Mouse (Mus musculus): ENCODE data around the gene Myo10. TPM values are rescaled to one million over a fixed set of nuclear protein-coding genes. Genes with fewer than 3 reads are reported as not detected.

The Myo10 gene
- polyA plus RNA-seq, 1 experiment from 2014 or later: 42.5 TPM

DNA sequence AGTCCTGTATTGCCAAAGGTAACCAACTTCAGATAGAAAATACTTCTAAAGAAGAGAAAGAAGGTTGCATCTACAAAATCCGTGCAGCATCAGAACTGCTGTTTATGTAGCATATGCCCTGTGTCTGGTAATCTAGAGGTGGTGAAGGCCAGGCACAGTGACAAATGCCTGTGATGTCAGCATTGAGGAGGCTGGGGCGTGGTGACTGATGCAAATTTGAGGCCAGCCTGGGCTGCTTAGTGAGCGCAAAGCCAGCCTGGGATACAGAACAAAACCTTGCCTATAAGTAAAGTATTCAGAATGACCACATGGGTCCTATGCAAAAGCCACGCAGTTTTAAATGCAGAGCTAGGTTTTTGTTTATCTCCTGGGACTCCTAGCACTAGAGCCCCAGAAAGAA lies 106.2 kb downstream of the Myo10 start:
- Histone ChIP-seq H3K27ac (no peak overlapping the region), H3K9me3 (no peaks in the 10 kb centered on the region), H3K4me1 (replicated peaks) (no peaks in the 10 kb centered on the region; the same call in 1 of the 2 replicates), H3K9ac (replicated peaks) (no peak overlapping the region), H3K4me3 (replicated peaks) (no peak overlapping the region), H3K4me2 (no peak overlapping the region), H3K36me3 (peaks cover 89% of the 10 kb centered on the region), H3K27me3 (no peaks in the 10 kb centered on the region)
- ATAC-seq (ENCODE audit: insufficient number of reproducible peaks, insufficient read depth, low FRiP score, low TSS enrichment, low read depth): no peak
- 73% methylated on average over 4 of the region's 4 CpGs for WGBS

DNA sequence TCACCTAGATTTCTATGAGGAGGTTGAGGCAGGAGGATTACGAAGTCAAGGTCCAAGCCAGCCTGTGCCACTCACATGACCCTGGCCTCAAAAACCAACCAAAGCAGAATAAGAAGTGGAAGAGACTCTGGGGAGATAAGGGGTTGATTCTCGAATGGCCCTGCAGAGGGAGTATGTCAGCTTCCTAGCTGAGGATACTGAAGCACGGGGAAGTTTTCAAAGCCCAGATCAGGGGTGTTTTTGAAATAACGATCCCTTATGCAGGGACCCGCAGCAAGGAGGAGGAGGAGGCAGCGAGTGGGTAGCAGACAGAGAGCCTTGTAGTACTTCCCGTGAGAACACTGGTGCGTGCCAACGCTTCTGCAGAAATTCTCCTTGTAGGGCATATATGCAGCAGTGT lies 108.7 kb downstream of the Myo10 start:
- Histone ChIP-seq H3K4me2 (no peak overlapping the region), H3K4me3 (replicated peaks) (no peak overlapping the region), H3K9ac (replicated peaks) (no peak overlapping the region), H3K9me3 (no peaks in the 10 kb centered on the region), H3K4me1 (replicated peaks) (no peaks in the 10 kb centered on the region), H3K27me3 (no peaks in the 10 kb centered on the region), H3K27ac (no peak overlapping the region), H3K36me3 (peaks cover 88% of the 10 kb centered on the region)
- no peak for ATAC-seq (ENCODE audit: insufficient number of reproducible peaks, insufficient read depth, low FRiP score, low TSS enrichment, low read depth)
- WGBS: 58% methylated on average over 9 of the region's 9 CpGs

DNA sequence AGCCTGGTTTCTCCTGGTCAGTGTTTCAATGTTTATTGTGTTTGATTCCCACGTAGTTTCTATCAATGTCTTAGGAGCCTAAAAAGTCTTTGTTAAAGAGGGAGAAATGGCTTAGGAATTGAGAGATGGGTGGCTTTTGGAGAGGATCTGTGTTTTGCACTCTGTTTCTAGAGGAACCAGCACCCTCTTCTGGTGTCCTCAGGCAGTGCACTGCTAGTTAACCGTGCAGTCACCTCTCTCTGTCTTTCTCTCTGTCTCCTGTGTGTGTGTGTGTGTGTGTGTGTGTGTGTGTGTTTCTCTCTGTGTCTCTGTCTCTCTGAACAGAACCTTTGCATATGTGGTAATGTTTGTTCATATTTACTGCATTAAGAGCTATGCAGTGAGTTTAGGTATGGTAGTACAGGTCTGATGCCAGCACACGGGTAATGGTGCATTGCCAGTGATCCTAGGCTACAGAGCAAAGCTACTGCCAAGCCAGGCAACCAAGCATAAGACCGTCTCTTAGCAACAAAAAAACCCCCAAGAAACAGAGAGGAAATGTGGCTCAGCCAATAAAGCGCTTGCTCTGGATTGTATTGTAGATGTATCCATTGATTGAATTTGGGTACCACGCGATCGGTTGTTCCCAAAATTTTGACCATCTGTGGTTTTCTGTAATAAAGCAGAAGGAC lies 110.6 kb downstream of the Myo10 start:
- no peaks in the 10 kb centered on the region for H3K27me3 ChIP-seq
- no peak overlapping the region for H3K4me2 ChIP-seq
- H3K9ac ChIP-seq (replicated peaks): no peak overlapping the region
- no peaks in the 10 kb centered on the region for H3K4me1 ChIP-seq (replicated peaks)
- no peak overlapping the region for H3K4me3 ChIP-seq (replicated peaks)
- no peak for ATAC-seq (ENCODE audit: insufficient number of reproducible peaks, insufficient read depth, low FRiP score, low TSS enrichment, low read depth)
- H3K9me3 ChIP-seq: no peaks in the 10 kb centered on the region
- 85% methylated on average over 8 of the region's 8 CpGs for WGBS
- peaks cover 91% of the 10 kb centered on the region for H3K36me3 ChIP-seq
- H3K27ac ChIP-seq: no peak overlapping the region

DNA sequence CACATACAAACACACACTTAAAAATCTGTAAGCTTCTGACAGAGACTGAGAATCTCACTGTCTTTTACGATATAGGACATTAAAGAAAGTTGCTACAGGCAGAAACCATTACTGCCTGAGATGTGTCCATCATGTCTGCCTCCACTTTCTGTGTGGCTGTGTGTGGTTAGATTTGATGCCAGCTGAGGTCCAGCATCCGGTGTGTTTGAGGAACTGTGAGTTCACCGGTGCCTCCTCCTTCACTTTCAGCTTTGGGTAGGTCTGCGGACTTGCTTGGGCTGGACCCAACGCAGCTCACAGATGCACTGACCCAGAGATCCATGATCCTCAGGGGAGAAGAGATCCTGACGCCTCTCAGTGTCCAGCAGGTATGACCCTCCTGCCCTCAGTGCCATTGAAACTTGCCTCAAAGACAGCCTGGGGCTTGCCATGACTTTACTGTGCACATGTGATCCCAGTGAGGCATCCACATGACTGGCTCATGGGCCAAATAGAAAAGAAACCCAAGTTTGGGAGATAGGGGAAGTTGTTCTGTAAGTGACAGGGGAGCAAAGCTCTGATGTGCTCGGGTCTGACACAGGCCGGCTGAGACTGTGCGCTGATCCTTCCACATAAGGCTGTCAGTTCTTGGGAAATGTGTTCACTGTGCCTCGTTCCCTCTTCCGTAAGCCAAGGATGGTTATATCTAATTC lies 111.6 kb downstream of the Myo10 start:
- Histone ChIP-seq H3K4me2 (no peak overlapping the region), H3K4me3 (replicated peaks) (no peak overlapping the region), H3K27me3 (no peaks in the 10 kb centered on the region), H3K27ac (no peak overlapping the region), H3K9ac (replicated peaks) (no peak overlapping the region), H3K4me1 (replicated peaks) (no peaks in the 10 kb centered on the region), H3K36me3 (peaks cover 91% of the 10 kb centered on the region), H3K9me3 (no peaks in the 10 kb centered on the region)
- 95% methylated on average over 11 of the region's 11 CpGs for WGBS
- no peak for ATAC-seq (ENCODE audit: insufficient number of reproducible peaks, insufficient read depth, low FRiP score, low TSS enrichment, low read depth)

DNA sequence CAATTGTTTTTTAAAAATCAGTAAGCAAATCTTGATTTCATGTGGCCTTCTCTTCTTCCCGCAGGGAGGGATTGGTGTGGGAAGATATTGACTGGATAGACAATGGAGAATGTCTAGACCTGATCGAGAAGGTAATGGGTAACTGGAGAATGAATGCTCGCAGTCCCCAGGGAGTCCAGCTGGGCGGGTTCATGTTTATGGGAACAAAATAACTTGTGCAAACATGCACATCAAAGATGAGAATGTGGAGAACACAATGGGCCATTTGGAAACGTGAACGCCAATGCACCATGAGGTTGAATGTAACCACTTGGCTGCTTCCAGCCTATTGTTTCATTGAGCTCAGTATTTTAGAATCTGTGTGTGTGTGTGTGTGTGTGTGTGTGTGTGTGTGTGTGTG lies 114.2 kb downstream of the Myo10 start:
- H3K9ac ChIP-seq (replicated peaks): no peak overlapping the region
- no peak overlapping the region for H3K27ac ChIP-seq
- 89% methylated on average over 6 of the region's 6 CpGs for WGBS
- no peaks in the 10 kb centered on the region for H3K4me1 ChIP-seq (replicated peaks)
- no peaks in the 10 kb centered on the region for H3K27me3 ChIP-seq
- H3K4me3 ChIP-seq (replicated peaks): no peak overlapping the region
- peaks cover 97% of the 10 kb centered on the region for H3K36me3 ChIP-seq
- no peaks in the 10 kb centered on the region for H3K9me3 ChIP-seq
- H3K4me2 ChIP-seq: no peak overlapping the region
- no peak for ATAC-seq (ENCODE audit: insufficient number of reproducible peaks, insufficient read depth, low FRiP score, low TSS enrichment, low read depth)

DNA sequence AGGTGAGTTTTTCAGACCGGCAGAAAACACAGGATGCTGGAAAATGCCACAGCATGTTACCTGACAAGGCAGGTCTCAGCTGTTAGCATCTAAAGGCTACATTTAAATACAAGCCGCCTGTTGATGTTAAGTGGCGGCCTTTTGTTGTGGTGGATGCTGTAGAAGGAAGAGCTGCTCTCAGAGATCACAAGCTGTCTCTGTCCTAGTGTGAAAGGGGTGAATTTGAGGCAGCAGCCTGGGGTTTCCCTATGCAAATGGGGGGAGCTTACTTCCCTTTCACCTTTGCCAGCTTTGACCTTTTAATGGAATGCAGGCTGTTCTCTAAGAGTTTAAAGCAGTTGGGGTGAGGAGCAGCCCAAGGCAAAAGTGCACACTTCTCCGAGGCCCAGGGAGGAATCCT lies 117.9 kb downstream of the Myo10 start:
- WGBS: 46% methylated on average over 4 of the region's 4 CpGs
- Histone ChIP-seq H3K27ac (no peak overlapping the region), H3K27me3 (no peaks in the 10 kb centered on the region), H3K4me3 (replicated peaks) (no peak overlapping the region), H3K9me3 (no peaks in the 10 kb centered on the region), H3K36me3 (peaks cover 99% of the 10 kb centered on the region), H3K4me1 (replicated peaks) (no peaks in the 10 kb centered on the region), H3K9ac (replicated peaks) (no peak overlapping the region), H3K4me2 (no peak overlapping the region)
- no peak for ATAC-seq (ENCODE audit: insufficient number of reproducible peaks, insufficient read depth, low FRiP score, low TSS enrichment, low read depth)

DNA sequence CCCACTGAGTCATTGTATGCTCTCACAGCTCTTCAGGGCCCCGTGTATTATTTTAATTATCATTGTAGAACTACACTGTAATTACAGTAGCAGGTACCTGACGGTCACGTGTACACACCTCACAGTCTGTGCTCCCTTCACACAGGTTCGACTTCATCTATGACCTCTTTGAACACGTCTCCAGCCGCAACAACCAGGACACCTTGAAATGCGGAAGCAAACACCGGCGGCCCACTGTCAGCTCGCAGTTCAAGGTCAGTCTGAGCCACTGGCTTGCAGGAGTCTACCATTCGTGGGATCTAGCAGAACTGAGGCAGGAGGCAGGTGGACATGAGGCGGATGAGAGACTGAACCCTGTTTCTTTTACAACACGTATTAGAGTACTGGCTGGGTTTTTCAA lies 119.9 kb downstream of the Myo10 start:
- no peaks in the 10 kb centered on the region for H3K27me3 ChIP-seq
- WGBS: 89% methylated on average over 13 of the region's 13 CpGs
- ATAC-seq (ENCODE audit: insufficient number of reproducible peaks, insufficient read depth, low FRiP score, low TSS enrichment, low read depth): no peak
- H3K4me1 ChIP-seq (replicated peaks): no peaks in the 10 kb centered on the region
- no peak overlapping the region for H3K4me3 ChIP-seq (replicated peaks)
- peaks cover 94% of the 10 kb centered on the region for H3K36me3 ChIP-seq
- H3K9me3 ChIP-seq: no peaks in the 10 kb centered on the region
- H3K9ac ChIP-seq (replicated peaks): no peak overlapping the region
- no peak overlapping the region for H3K27ac ChIP-seq
- H3K4me2 ChIP-seq: no peak overlapping the region

DNA sequence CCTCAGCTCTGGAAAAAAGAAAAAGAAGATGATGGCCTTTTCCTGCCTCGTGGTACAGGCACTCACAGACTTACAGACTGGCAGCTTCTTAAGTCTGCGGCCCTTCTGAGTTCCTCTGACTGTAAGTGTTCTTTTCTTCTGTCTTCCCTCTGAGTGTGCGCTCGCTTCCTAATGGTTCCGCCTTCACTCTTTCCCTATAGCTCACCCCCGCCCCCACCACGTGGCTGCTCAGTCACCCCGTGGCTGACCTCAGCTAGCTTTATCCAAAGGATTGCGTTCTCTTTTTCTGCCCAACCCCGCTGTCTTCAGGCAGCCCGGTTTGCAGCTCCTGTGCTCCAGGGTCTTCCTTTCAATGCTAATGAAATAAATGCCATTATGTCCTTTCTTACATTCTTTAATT lies 129.2 kb downstream of the Myo10 start:
- Histone ChIP-seq H3K36me3 (peaks cover 60% of the 10 kb centered on the region), H3K4me1 (replicated peaks) (no peaks in the 10 kb centered on the region; the same call in 1 of the 2 replicates), H3K4me3 (replicated peaks) (no peak overlapping the region), H3K9me3 (peaks cover 4% of the 10 kb centered on the region; the same call in 1 of the 2 replicates), H3K4me2 (no peak overlapping the region), H3K27me3 (no peaks in the 10 kb centered on the region), H3K9ac (replicated peaks) (no peak overlapping the region), H3K27ac (peak overlapping the region; percentile 29; the same call in 1 of the 2 replicates)
- whole genome bisulfite sequencing: 61% methylated on average over 11 of the region's 11 CpGs
- ATAC-seq (ENCODE audit: insufficient number of reproducible peaks, insufficient read depth, low FRiP score, low TSS enrichment, low read depth): no peak

DNA sequence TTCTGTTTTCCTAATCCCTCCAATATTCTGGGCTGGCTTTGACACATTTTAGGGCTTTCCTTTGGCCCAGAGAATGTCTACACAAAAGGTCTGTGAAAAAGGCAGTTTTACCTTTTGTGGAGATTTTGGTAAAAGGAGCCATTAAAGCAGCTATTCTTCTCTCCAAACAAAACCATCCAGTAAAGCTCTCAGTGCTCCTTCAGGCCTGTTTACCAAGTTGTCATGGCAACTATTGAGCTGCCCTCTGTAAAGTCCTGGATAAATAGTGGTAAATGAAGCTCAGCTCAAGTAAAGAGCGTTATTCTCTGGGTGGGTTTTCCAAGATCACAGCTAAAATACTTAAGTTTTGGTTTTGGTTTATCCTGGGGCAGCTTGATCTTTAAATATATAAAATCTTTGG lies 130.3 kb downstream of the Myo10 start:
- no peak overlapping the region for H3K27ac ChIP-seq
- H3K9me3 ChIP-seq: peaks cover 6% of the 10 kb centered on the region; the same call in 1 of the 2 replicates
- 72% methylated on average over 1 of the region's 1 CpGs for WGBS
- H3K4me3 ChIP-seq (replicated peaks): no peak overlapping the region
- no peak for ATAC-seq (ENCODE audit: insufficient number of reproducible peaks, insufficient read depth, low FRiP score, low TSS enrichment, low read depth)
- H3K4me1 ChIP-seq (replicated peaks): no peaks in the 10 kb centered on the region; the same call in 1 of the 2 replicates
- no peaks in the 10 kb centered on the region for H3K27me3 ChIP-seq
- peaks cover 61% of the 10 kb centered on the region for H3K36me3 ChIP-seq
- H3K9ac ChIP-seq (replicated peaks): no peak overlapping the region
- no peak overlapping the region for H3K4me2 ChIP-seq

DNA sequence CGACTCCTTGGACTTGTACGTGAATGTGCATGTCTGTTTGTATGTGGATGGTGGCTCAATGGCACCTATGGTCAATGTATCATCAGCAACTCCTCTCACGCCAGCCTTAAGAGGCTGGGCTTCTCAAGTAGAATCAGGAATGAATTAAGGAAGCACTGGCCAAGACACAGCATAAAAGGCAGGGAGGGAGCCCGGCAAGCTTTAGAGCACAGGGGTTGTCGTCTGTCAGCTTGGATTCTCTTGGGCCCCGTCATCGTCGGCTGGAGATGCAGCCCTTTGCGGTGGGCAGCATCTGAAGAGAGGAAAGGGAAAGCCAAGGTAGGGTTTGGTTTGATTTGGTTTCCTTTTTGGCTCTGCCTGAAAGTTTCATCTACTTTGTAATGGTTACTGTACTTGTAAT lies 130.7 kb downstream of the Myo10 start:
- WGBS: 41% methylated on average over 9 of the region's 9 CpGs
- H3K36me3 ChIP-seq: peaks cover 58% of the 10 kb centered on the region
- no peaks in the 10 kb centered on the region for H3K27me3 ChIP-seq
- no peak overlapping the region for H3K4me3 ChIP-seq (replicated peaks)
- H3K4me2 ChIP-seq: no peak overlapping the region
- peaks cover 3% of the 10 kb centered on the region for H3K4me1 ChIP-seq (replicated peaks)
- H3K27ac ChIP-seq: no peak overlapping the region
- no peak overlapping the region for H3K9ac ChIP-seq (replicated peaks)
- no peak for ATAC-seq (ENCODE audit: insufficient number of reproducible peaks, insufficient read depth, low FRiP score, low TSS enrichment, low read depth)
- H3K9me3 ChIP-seq: peaks cover 6% of the 10 kb centered on the region; the same call in 1 of the 2 replicates

DNA sequence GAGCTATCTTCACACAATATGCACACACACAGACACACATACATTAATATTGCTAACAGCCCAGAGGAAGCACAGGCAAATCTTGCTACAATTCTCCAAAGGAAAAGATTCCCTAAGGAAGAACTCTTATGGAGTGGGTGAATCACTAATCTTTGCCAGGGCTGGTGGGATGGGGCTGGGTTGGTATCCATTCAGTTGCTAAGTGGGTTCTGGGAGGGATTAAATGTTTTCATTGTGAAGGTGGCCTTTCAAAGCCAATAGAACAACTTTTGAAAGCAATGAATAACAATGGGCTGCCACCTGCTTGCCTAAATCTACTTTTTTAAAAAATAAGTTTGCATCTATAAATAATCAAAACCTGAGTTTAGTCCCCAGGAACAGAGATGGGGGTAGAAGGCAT lies 131.6 kb downstream of the Myo10 start:
- H3K4me3 ChIP-seq (replicated peaks): no peak overlapping the region
- H3K27me3 ChIP-seq: no peaks in the 10 kb centered on the region
- H3K9me3 ChIP-seq: peaks cover 6% of the 10 kb centered on the region; the same call in 1 of the 2 replicates
- no peak overlapping the region for H3K27ac ChIP-seq
- peaks cover 57% of the 10 kb centered on the region for H3K36me3 ChIP-seq
- ATAC-seq (ENCODE audit: insufficient number of reproducible peaks, insufficient read depth, low FRiP score, low TSS enrichment, low read depth): no peak
- no peak overlapping the region for H3K4me2 ChIP-seq
- H3K4me1 ChIP-seq (replicated peaks): peaks cover 11% of the 10 kb centered on the region
- H3K9ac ChIP-seq (replicated peaks): no peak overlapping the region
